Mouse (Mus musculus): Measurements from ENCODE around the gene Phf11d. TPM values are rescaled to one million over a fixed set of nuclear protein-coding genes. Genes with fewer than 3 reads are reported as not detected.

The Phf11d gene
- polyA plus RNA-seq, 1 experiment from 2014 or later, result 49.5 TPM

Other genes with a start within 250 kb of the Phf11d start
- gene 1700129C05Rik, start 222.6 kb downstream of the Phf11d start, polyA plus RNA-seq (2018), result not detected in 3 replicates
- not detected in 3 replicates for gene Gm5142, start 186.7 kb downstream of the Phf11d start, polyA plus RNA-seq (2018)
- gene Rcbtb1, start 164.3 kb downstream of the Phf11d start, polyA plus RNA-seq (2018), result 15.1 to 19.6 TPM (median 16.3 TPM) in 3 replicates
- 0.98 to 2.7 TPM (median 1.3 TPM) in 3 replicates for gene Gm6904, start 105.3 kb downstream of the Phf11d start, polyA plus RNA-seq (2018)
- 5.3 to 18.6 TPM (median 6.0 TPM) in 3 replicates for gene Phf11a, start 67.9 kb downstream of the Phf11d start, polyA plus RNA-seq (2018)
- 40.6 to 112 TPM (median 69.1 TPM) in 3 replicates for gene Phf11b, start 24.1 kb downstream of the Phf11d start, polyA plus RNA-seq (2018)
- 0.56 to 2.1 TPM (median 0.87 TPM) in 3 replicates for gene Phf11c, start 29.9 kb upstream of the Phf11d start, polyA plus RNA-seq (2018)
- 8.8 to 17.9 TPM (median 10.0 TPM) in 3 replicates for gene Setdb2, start 75.4 kb upstream of the Phf11d start, polyA plus RNA-seq (2018)
- gene Cab39l, start 75.5 kb upstream of the Phf11d start, polyA plus RNA-seq (2018), result 25.1 to 26.2 TPM (median 26.0 TPM) in 3 replicates
- 18.8 to 30.0 TPM (median 23.7 TPM) in 3 replicates for gene Cdadc1, start 232.5 kb upstream of the Phf11d start, polyA plus RNA-seq (2018)